Mouse (Mus musculus) heart, adult 2 months (tissue): Measurements from ENCODE around the gene Ddx46.
A peak's percentile ranks its signal among the peaks of the same experiment; 100 is the strongest.

Experiments
- CTCF ChIP-seq: fragments of 200-600 bp; IDR thresholded peaks from 2 replicates; pipeline ENCODE4 v1.8.1; 2022; ENCODE audit warnings: antibody characterized with exemption, mild to moderate bottlenecking, moderate library complexity
- POLR2A ChIP-seq: fragments of 200-500 bp; IDR thresholded peaks from 2 replicates; pipeline ENCODE4 v1.6.1; 2011; ENCODE audit warnings: mild to moderate bottlenecking, low read depth, low read length, control low read depth; ENCODE audit not compliant: insufficient read depth

DNA sequence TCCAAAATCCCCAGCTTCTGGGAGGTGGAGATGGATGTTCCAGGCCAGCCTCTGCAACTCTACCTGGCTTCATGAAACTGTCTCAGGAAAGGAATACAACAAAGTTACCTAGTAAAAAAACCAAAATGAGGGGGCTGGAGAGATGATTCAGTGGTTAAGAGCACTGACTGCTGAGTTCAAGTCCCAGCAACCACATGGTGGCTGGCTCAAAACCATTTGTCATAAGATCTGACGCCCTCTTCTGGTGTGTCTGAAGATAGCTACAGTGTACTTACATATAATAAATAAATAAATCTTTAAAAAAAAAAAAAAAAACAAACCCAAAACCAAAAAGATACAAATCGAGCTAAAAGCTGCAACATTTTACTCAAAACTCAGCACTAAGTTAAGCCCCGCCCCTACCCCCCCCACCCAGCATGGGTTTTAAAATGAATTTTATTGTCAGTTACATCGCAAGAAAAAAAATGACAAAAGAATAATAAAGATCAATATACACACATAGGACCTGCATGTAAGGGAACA is 91.8 kb downstream of the Ddx46 start:
- TF ChIP-seq POLR2A (no peak), CTCF (peak; percentile 53)
